Mouse (Mus musculus): Measurements from ENCODE around the gene Gipr.

DNA sequence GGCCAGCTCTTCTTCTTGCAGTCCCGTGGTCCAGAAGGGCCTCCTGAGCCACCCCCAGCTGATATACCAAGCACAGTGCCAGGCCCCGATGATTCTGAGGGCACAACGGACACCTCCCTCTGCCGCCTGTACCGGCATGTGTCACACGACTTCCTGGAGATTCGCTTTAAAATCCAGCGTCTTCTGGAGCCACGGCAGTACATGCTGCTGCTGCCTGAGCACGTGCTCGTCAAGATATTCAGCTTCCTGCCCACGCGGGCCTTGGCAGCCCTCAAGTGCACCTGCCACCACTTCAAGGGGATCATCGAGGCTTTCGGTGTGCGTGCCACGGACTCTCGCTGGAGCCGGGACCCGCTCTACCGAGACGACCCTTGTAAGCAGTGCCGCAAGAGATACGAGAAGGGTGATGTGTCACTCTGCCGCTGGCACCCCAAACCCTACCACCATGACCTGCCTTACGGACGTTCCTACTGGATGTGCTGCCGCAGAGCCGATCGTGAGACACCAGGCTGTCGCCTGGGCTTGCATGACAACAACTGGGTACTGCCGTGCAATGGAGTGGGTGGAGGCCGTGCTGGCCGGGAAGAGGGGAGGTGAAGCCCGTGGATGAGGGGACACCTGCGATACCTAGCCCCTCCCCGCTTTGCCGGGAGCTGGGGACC is 29.1 kb downstream of the Gipr start:
- TF ChIP-seq CTCF (conservative IDR thresholded peaks at IDR 0.05; ENCODE audit: low read length): no peak
- TF ChIP-seq POU5F1 (IDR thresholded peaks at IDR 0.05; ENCODE audit: borderline replicate concordance, low read length): no peak
- TF ChIP-seq NANOG (IDR thresholded peaks at IDR 0.05; ENCODE audit: borderline replicate concordance, low read length): no peak
